Mouse (Mus musculus): ENCODE data around the gene Tulp4.

Gene Tulp4

DNA sequence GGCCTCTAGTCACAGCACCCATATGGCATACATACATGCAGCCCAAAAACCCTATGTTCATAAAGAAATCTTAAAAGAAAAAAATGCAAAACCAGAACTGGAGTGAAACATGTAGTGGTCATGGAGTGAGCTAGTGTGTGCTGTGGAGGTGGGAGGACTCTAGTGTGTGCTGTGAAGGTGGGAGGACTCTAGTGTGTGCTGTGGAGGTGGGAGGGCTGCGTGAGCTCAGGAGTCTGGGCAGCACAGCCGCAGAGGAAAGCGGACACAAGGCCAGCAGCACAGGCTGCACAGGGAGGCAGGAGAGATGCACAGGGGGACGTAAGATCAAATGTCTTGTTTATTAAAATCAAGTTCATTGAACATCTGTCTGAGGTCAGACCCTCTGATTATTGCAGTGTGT lies 17.5 kb downstream of the Tulp4 start:
- no peak for DNase-seq (ENCODE audit: low spot score in 2 of 2)

DNA sequence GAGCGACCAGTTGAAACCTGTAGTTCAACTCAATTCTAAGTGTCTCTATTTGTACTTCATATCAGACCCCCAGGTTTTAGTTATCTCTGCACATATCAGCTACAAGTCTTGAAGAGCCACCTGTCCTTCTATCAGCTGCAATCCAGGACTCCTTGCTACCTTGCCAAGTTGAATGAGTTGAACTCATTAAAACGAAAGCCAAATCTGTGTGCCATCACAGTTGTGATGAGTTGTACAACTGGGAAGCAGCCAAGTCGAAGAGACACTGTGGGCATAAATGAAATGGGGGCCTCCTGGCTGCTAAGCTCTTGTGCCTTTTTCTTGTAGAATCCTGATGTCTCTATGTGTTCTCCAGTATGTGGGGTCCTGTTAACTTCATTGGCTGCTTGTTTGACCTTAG lies 19.2 kb downstream of the Tulp4 start:
- DNase-seq (ENCODE audit: low spot score in 2 of 2) = no peak

DNA sequence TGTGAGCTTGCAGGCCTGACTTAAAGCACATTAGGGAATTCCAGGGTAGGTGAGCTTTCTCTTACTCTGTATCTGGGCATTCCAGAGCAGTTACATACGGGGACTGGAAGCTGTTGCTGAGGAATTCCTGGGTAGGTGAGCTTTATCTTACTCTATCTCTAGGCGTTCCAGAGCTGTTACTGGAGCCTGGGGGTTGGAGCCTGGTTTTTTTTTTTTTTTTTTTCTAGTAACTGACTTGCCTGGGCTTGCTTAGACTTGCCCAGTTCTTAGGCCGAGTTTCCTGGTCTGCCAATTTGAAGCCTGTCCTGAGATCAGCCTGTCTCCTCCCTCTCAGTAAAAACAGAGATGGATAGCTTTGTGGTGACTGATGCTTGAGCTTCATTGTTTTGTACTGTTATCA lies 21.8 kb downstream of the Tulp4 start:
- no peak for DNase-seq (ENCODE audit: low spot score in 2 of 2)

DNA sequence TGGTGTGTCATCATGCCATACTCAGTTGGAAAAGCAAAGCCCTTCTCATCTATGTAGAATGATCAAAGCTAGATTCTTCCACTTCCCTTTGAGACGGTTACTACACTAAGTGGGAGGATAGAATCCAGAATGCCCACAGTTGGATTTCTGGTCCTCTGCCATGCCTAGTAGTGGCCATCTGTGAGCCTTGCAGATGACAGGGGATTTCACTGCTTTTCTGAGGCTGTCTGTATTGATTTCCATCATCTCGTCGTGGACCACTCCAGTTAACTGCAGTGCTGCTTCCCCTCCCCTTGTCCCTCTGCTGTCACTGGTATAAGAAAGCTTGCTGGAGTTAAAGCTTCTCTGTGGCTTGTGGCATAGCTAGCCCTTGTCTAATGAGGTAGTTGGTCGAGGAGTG lies 23.1 kb downstream of the Tulp4 start:
- no peak for DNase-seq (ENCODE audit: low spot score in 2 of 2)

DNA sequence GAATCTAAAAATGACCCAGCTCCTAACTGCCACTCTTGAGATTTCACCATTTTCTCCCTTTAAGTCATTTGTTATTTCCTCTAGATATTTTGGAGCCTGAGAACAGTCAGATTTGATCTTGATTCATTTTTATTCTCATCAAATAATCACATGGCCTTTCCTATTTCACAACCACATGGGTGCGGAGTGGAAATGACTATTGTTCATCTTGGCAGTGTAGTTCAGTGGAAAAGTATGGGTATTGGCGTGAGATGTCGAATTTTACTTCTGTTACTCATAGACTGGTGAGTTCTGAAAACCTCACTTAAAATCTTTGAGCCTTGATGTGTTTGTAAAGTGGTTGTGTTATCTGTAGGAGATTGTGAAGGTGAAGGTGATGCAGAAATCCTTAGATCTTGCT lies 24.8 kb downstream of the Tulp4 start:
- no peak for DNase-seq (ENCODE audit: low spot score in 2 of 2)

DNA sequence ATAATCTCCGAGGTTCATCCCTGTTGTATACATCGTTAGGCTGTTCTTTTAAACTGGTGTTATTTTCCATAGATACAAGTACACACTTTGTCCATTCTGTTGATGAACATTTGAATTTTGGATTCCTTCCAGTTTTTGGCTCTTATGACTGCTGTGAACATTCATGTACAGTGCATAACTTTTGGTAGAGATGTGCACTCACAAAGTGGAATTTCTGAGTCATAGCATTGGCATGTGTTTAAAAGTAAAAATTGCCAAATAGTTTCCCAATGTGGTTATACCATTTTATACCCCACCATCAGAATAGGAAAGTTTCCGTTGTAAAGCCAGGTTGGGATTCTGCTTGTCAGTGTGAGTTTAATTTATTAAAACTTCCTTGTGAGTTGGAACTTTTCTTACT lies 34.6 kb downstream of the Tulp4 start:
- no peak for DNase-seq (ENCODE audit: low spot score in 2 of 2)

DNA sequence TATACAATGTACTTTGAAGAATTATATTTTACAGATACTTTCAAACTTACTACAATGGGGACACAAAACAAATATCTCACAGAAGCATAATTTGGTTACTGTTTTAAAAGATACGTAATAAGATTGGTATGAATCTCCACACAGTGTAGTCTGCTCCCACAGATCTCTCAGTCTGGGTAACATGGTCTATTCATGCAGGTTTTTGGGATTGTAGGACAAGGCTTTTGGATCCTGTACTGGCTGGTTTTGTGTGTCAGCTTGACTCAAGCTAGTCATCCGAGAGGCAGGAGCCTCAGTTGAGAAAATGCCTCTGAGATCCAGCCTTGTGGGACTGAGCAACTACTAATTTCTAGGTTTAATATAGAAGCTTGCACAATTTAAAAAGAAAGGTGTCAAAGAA lies 35.1 kb downstream of the Tulp4 start:
- no peak for DNase-seq (ENCODE audit: low spot score in 2 of 2)

DNA sequence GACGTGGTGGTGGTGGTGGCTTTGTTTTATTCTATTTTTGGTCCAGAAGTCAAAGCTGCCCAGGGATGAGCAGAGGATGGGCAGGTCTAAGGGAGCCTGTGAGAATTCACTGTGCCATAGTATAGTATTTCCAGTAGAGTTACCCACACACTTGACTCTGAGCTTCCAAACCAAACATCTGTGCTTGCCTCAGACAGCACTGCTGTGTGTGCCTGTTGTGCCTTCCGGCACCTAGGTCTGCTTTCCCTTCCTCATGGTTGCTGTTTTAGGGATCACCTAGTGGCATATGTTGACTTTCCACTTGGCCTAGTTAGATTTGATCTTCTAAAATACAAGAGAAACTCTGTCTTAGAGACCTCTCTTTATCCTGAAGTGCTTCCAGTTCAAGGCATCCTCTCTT lies 39.0 kb downstream of the Tulp4 start:
- no peak for DNase-seq (ENCODE audit: low spot score in 2 of 2)

DNA sequence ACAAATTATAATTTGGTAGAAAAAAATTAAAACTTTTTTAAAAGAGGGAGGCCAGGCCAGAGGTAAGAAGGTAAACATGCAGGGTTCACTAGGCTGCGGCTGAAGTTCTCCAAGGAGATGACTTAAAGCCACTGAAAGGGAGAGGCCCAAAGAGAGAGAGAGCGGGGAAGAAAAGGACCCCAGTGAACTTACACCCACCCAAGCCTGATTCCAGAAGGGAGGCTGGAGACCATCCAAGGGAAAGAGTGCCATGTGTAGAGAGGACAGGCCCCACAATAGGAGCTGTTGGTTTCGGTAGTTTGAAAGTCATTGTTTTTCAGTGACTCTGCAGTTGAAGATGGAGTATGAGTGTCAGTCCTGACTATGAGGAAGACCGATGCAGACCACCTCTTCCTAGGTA lies 46.7 kb downstream of the Tulp4 start:
- DNase-seq (ENCODE audit: low spot score in 2 of 2) = no peak

DNA sequence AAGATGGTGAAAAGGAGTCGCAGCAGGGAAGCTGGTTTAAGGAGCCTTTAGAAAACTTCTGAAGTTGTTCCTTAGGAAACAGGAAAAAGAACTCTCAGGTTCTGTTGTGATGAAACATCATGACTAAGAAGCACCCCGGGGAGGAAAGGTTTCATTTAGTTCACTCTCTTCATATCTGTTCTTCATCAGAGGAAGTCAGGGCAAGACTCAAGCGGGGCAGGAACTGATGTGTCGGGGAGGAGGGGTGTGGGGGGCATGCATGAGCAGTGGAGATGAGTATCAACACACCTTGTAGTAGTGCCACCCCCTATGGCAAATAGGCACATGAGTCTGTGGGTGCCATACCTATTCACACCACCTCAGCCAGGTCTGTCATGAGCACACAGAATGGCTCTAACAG lies 47.3 kb downstream of the Tulp4 start:
- DNase-seq (ENCODE audit: low spot score in 2 of 2) = no peak

DNA sequence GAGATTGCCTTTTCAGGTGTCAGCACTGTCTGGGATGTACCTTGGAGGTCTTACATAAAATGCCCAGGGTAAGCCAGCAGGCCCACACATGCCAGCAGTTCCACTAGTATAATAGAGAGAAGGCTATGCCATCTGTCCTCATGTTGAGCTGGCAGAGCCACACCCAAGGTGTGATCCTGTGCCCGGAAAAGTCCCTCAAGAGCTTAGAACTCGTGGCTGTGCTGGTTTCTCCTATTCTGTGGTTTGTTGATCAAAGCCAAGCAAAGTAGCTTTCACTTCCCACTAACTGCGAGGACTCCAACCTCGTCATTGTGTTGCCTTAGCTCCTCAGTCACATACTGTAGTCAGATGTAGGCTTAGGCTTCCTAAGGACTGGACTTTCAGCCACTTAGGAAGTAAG lies 48.1 kb downstream of the Tulp4 start:
- DNase-seq (ENCODE audit: low spot score in 2 of 2) = no peak

DNA sequence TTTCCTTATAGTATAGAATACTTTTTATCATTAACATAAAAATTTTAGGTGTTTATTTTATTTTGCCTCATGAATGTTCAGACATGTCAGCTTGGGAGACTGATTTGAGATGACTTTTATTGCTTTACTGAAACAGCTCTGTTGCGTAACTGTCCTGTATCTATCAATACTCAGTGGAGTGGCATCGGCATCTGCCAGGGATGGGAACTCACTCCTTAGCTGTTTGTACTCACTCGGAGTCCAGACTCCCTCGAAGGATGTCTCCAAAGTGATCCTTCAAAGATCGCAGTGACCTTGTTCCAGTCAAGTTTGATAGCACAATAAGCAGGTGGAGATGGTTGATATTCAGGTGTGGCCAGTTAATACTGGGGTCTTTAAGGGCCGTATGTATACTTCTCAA lies 54.3 kb downstream of the Tulp4 start:
- no peak for DNase-seq (ENCODE audit: low spot score in 2 of 2)

DNA sequence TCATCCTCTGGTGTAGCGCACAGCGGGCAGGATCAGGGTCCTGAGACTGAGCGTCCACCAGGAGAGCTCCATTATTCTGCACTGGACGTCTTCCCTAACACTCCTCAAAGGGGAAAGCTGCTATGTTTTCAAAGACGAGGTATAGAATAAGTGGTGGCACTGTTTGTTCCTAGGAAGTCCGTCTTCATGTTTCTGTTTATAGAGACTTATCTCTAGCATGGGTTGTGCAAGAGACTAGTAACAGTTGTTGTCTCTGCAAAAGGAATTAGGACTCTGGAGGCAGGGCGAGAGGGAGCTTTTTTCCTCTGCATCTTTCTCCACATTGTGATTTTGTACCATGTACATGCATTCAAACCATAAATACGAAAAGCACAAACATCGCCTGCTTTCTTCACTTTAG lies 55.7 kb downstream of the Tulp4 start:
- DNase-seq (ENCODE audit: low spot score in 2 of 2) = no peak

DNA sequence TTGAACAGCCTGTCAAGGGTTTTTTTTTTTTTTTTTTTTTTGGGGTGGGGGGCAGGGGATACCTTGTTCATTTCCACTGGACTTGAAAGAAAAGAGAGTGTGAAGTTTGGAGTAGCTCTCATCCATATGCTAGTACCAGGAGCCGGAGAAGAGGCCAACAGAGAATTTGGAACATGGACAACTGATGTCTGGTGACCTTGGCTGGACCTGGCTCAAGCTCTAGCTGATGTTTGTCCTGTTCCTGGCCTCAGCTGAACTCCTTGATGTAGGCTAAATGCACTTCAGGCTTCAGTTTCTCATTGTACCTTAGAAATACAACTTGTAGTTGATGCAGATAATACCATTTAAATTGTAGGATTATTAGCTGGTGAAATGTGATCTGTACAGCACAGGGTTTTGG lies 56.5 kb downstream of the Tulp4 start:
- DNase-seq (ENCODE audit: low spot score in 2 of 2) = no peak

DNA sequence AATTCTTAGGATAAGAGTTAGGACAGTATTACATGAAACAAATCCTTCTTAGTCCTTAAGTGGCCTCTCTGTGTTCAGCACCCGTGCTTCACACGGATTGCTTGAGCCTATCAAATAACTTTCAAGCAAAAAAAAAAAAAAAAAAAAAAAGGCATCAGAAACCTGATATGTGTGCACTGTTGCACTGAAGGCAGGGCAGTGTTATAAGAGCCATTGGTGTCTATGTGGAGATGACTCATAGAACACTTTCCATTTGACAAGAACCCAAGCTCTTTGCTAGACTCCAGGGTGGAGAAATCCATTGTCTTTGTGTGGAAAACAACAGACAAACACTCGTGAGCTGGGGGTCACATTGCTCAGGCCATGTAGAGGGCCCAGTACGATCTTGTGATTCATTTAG lies 58.7 kb downstream of the Tulp4 start:
- no peak for DNase-seq (ENCODE audit: low spot score in 2 of 2)

DNA sequence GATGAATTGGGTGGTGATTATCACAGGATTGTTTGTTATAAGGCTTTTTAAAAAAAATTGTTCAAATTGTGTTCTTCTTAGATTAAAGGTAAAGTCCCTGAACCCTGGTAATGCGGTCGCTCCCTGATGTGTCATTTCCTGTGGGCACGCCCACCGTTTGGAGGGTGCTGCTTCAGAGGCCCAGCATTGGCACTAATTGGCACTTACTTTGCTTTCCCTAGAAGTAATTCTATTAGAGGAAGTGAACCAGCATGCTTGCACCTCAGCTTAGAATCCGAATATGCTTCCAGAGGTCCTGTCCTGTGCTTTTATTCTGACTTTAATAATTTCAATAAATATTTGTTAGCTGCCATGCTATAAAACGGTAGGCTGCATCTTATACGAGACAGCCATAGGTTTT lies 66.2 kb downstream of the Tulp4 start:
- peak in 1 of 2 experiments; percentile 39 for DNase-seq (ENCODE audit: low spot score in 2 of 2)

DNA sequence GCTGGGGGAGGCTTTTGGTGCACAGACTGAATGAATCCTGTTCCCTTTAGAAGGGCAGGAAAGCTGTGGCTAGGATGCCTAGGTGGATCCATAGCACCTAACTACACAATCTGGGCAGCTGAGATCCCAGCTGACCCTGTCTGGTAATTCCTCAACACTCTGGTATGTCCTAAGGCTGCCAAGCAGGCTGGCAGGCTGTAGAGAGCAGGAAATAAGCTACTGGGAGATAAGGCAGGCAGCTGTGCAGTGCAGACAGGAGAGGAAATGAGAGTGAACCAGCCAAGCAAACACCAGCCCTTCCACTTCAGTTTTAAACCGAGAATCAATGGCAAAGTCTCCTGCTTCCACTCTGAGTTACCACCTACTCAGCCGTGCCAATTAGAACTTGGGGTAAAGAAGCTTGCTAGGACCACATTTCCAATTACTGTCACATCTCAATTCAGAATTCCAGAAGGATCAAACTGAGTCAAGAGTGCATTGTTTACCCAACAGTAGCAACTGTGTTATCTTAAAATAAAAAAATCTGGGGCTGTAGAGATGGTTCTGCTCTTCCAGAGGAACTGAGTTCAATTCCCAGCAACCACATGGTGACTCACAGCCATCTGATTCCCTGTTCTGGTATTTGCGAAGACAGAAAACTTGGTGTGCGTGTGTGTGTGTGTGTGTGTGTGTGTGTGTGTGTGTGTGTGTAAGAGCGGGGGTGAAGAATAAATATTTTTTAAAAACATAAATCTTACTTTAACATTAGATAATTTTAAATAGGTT lies 66.9 kb downstream of the Tulp4 start:
- DNase-seq (ENCODE audit: low spot score in 2 of 2) = peak in 1 of 2 experiments; percentile 18

DNA sequence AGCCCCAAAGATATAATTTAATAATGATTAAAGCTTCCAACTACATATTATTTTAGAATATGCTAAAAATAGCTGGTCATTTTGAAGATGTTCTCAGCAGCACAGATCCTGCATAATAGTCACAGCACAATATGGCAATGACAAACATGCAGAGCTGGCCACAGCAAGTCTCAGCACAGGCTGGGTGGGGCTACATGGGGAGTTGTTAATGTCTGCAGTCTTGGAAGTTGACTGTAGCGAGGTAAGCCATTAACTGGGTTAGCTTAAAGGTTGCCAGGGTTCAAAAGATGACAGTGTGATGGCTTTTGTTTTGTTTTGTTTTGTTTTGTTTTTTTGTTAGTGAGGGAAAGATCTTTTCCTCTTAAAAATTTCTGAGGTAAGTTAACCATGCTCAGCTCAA lies 68.3 kb downstream of the Tulp4 start:
- DNase-seq (ENCODE audit: low spot score in 2 of 2) = no peak

DNA sequence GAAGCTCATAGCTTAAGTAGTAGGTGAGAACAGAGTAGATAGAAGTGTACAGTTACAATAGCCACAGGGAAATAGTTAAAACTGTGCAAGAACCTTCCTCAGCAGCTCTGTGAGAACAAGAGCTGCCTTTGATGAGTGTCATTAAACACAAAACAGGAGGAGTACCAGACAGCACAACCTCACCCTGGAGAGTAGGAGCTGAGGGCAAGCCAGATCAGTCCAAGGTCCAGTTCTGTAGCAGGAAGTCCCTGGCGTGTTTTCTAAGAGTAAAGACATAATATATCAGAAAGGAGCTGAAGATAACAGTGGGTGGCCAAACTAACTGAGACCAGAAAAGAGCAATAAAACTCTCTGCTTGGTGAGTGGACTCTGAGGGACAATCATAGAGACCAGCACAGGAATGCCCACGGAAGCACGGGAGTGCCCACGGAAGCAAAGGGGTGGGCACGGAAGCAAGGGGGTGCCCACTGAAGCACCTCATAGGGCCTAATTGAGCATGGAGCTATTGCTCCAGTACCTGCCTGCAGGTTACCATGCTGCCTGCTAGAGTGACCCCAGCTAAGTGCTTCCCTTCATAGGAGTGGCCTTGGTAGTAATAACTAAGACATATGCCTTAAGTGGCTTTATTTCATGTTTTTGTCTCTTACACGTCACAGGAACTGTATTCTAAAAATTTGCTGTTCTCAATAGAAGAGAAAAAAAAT lies 72.5 kb downstream of the Tulp4 start:
- no peak for DNase-seq (ENCODE audit: low spot score in 2 of 2)

DNA sequence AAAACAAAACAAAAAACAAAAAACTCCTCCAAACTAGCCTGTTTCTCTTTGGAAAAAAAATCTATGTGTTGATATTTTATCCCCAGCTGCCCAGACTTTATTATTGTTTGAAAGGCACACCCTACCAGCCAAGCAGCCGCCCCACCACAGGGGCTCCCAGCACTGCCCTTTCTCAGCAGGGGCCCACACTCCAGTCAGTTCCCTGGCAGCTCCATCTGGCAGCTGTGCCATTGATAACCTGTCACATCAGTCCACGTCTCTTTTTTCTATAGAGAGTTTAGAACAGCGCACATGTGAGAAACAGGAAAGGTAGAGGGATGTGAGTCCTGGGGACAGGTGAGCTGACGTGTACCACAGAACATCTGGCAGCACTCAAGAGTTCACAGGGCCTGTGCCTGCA lies 73.2 kb downstream of the Tulp4 start:
- no peak for DNase-seq (ENCODE audit: low spot score in 2 of 2)

DNA sequence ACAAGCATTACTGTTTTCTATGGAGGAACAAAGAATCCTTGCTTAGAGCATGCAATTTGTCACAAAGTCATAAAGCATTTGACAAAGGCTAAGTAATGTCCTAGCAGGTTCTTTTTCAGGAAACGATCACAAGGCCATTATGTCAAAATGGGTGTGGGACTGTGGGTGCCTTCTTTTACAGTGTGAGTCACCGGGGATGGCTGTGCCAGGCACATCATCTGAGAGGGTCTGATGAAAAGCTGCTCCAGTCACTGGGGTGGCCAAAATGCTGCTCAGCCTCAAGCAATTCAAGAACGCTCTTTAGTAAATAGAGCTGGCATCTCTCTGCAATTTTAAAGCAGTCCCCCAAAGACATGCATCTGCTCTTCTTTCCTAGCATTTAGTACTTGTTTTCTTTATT lies 74.2 kb downstream of the Tulp4 start:
- DNase-seq (ENCODE audit: low spot score in 2 of 2) = no peak

DNA sequence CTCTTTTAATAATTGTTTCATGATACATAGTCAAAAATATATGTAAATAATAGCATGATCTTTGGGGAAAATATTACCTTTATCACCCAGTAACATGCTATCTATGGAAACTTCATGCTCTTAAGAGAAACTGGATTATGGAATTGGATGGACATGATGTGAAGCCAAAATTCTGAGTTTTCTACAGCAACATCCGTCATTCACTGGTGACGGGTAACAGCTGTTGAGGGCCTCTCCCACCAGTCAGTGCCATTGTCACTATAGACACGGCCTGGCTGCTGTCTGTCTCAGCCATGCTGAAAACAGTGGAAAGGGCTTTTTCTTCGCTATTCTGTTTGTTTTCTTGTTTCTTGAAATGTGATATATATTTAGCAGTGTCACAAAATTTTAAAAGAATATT lies 76.5 kb downstream of the Tulp4 start:
- no peak for DNase-seq (ENCODE audit: low spot score in 2 of 2)

DNA sequence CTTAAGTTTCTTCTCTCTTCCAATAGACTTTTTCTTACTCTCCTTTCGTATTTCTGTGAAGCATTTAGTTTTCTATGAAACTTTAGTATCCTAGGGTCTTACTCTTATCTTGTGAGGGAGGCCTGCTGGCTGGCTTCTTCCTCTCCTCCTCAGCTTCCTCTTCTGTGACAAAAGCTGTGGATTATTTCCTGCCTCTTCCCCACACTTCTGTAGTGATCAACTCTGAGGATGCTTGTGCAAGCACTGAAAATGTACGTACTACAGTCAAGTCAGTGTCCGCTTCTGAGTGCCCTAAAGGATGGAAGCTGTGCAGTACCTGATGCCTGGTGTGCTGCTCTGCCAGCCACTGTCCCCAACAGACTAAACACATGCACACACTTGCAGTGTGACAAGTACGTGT lies 80.4 kb downstream of the Tulp4 start:
- no peak for DNase-seq (ENCODE audit: low spot score in 2 of 2)

DNA sequence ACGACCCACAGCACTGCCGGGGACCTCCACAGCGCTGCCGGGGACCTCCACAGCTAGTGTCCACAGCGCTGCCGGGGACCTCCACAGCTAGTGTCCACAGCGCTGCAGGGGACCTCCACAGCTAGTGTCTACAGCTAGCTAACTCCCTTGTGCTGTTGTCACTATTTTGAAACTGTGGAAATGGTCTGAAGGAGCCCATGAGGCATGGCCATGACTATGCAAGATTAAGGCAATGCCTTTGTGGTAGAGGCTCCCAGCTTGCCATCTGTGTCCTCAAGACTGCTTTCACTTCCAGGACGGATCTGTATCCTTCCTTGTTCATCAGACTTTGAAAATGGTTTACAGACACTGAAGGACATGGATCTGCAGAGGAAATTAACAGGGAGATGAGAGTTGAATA lies 80.9 kb downstream of the Tulp4 start:
- no peak for DNase-seq (ENCODE audit: low spot score in 2 of 2)
